Mouse (Mus musculus) myocyte (in vitro differentiated cells): ENCODE measurements at regions not wholly inside any gene's neighbourhood (a gene's known extent, or its start where the extent isn't known, plus 50 kb on each side); places are given as distances from the start of the nearest gene placed in this dataset.
A peak's percentile ranks its signal among the peaks of the same experiment; 100 is the strongest.

Source experiments
- H3K27me3 ChIP-seq: one replicate; pipeline ENCODE4 v1.6.1; 2011; ENCODE audit not compliant: control insufficient read depth, insufficient read depth, insufficient read length
- H3K36me3 ChIP-seq: one replicate; pipeline ENCODE4 v1.6.1; 2011; ENCODE audit not compliant: control insufficient read depth, insufficient read depth
- H3K4me2 ChIP-seq: one replicate; pipeline ENCODE4 v1.6.1; 2011; ENCODE audit warnings: low read depth, control low read depth
- H3K4me3 ChIP-seq: one replicate; pipeline ENCODE4 v1.5.1; 2011; ENCODE audit warnings: mild to moderate bottlenecking, control low read depth, moderate library complexity
- H3K79me2 ChIP-seq: one replicate; pipeline ENCODE4 v1.6.1; 2011; ENCODE audit not compliant: control insufficient read depth, insufficient read depth
- H3ac ChIP-seq: one replicate; pipeline ENCODE4 v1.6.1; 2011; ENCODE audit not compliant: control insufficient read depth, insufficient read length
- CEBPB ChIP-seq: IDR thresholded peaks from 2 replicates; pipeline ENCODE4 v1.6.1; 2011; ENCODE audit warnings: mild to moderate bottlenecking, moderate library complexity; ENCODE audit not compliant: poor library complexity, insufficient read depth, severe bottlenecking
- E2F4 ChIP-seq: IDR thresholded peaks from one replicate; pipeline ENCODE4 v1.6.1; 2011; ENCODE audit warnings: mild to moderate bottlenecking, control low read depth, moderate library complexity; ENCODE audit not compliant: insufficient read depth
- MAX ChIP-seq: IDR thresholded peaks from one replicate; pipeline ENCODE4 v1.6.1; 2011; ENCODE audit warnings: low read depth, mild to moderate bottlenecking, control low read depth
- MYOD1 ChIP-seq, 3 experiments: IDR thresholded peaks; one replicate each; pipeline ENCODE4 v1.6.1; 2011; ENCODE audit warnings: control low read depth in 2 of 3, low read depth in 2 of 3, mild to moderate bottlenecking in 2 of 3, moderate library complexity in 1 of 3; ENCODE audit not compliant: insufficient read length in 2 of 3, control insufficient read depth in 1 of 3
- MYOG ChIP-seq, 3 experiments: IDR thresholded peaks; one replicate each; pipeline ENCODE4 v1.6.1; 2011; ENCODE audit warnings: control low read depth in 2 of 3, low read depth in 2 of 3, mild to moderate bottlenecking in 2 of 3; ENCODE audit not compliant: insufficient read length in 2 of 3, control insufficient read depth in 1 of 3, insufficient read depth in 1 of 3
- POLR2A ChIP-seq: IDR thresholded peaks from one replicate; pipeline ENCODE4 v1.6.1; 2011; ENCODE audit warnings: low read depth, mild to moderate bottlenecking, control low read depth, moderate library complexity; ENCODE audit not compliant: insufficient read length
- POLR2AphosphoS2 ChIP-seq: IDR thresholded peaks from one replicate; pipeline ENCODE4 v1.6.1; 2011; ENCODE audit warnings: low read depth, control low read depth; ENCODE audit not compliant: insufficient read length
- REST ChIP-seq: IDR thresholded peaks from one replicate; pipeline ENCODE4 v1.6.1; 2011; ENCODE audit warnings: mild to moderate bottlenecking, control low read depth, moderate library complexity; ENCODE audit not compliant: insufficient read depth, insufficient read length
- SRF ChIP-seq: IDR thresholded peaks from one replicate; pipeline ENCODE4 v1.6.1; 2011; ENCODE audit warnings: low read depth; ENCODE audit not compliant: control insufficient read depth, insufficient read length
- TCF12 ChIP-seq: IDR thresholded peaks from one replicate; pipeline ENCODE4 v1.6.1; 2011; ENCODE audit warnings: mild to moderate bottlenecking, control low read depth; ENCODE audit not compliant: poor library complexity, insufficient read depth, severe bottlenecking
- USF1 ChIP-seq: IDR thresholded peaks from one replicate; pipeline ENCODE4 v1.6.1; 2011; ENCODE audit warnings: low read depth, mild to moderate bottlenecking, control low read depth, moderate library complexity

GRCm38 (mm10) chr6:31109604-31110003, 150.7 kb upstream of the Klf14 start:
- Histone ChIP-seq H3K4me2 (no peak overlapping the region), H3K79me2 (peaks cover 100% of the 10 kb centered on the region), H3ac (no peak overlapping the region), H3K4me3 (no peak overlapping the region), H3K27me3 (no peaks in the 10 kb centered on the region), H3K36me3 (peaks cover 13% of the 10 kb centered on the region)
- TF ChIP-seq REST (no peak), POLR2AphosphoS2 (peak; percentile 23)

- Histone ChIP-seq H3K36me3 (peaks cover 5% of the 10 kb centered on the region), H3K27me3 (no peaks in the 10 kb centered on the region), H3K79me2 (peaks cover 100% of the 10 kb centered on the region), H3K4me3 (peak overlapping the region; percentile 4), H3ac (no peak overlapping the region), H3K4me2 (peak overlapping the region; percentile 66)
- no peak for TF ChIP-seq TCF12
- TF ChIP-seq MYOG (IDR thresholded peaks at IDR 0.05; ENCODE audit: control insufficient read depth in 1 of 3, insufficient read depth in 1 of 3, insufficient read length in 2 of 3, low read depth in 2 of 3) = no peak
- no peak for TF ChIP-seq SRF
- TF ChIP-seq USF1 = peak; percentile 50
These were observed 153.6 kb upstream of the Klf14 start for GRCm38 (mm10) chr6:31112293-31113077.

GRCm38 (mm10) chr6:31113558-31114326, 154.9 kb upstream of the Klf14 start:
- Histone ChIP-seq H3K79me2 (peaks cover 100% of the 10 kb centered on the region), H3K36me3 (peaks cover 5% of the 10 kb centered on the region), H3K4me2 (peak overlapping the region; percentile 66), H3ac (no peak overlapping the region), H3K27me3 (no peaks in the 10 kb centered on the region), H3K4me3 (peak overlapping the region; percentile 4)
- TF ChIP-seq MYOG (IDR thresholded peaks at IDR 0.05; ENCODE audit: control insufficient read depth in 1 of 3, insufficient read depth in 1 of 3, insufficient read length in 2 of 3, low read depth in 2 of 3) (peak in 1 of 3 experiments; percentile 16), E2F4 (no peak), POLR2A (peak; percentile 76), POLR2AphosphoS2 (peak; percentile 83), MYOD1 (IDR thresholded peaks at IDR 0.05; ENCODE audit: control insufficient read depth in 1 of 3, insufficient read length in 2 of 3, low read depth in 2 of 3) (peak in 1 of 3 experiments; percentile 21)

- H3K4me3 ChIP-seq = peak overlapping the region; percentile 4
- no peak overlapping the region for H3ac ChIP-seq
- TF ChIP-seq CEBPB = no peak
- peak; percentile 85 for TF ChIP-seq USF1
- peak overlapping the region; percentile 66 for H3K4me2 ChIP-seq
- no peaks in the 10 kb centered on the region for H3K27me3 ChIP-seq
- H3K36me3 ChIP-seq = peaks cover 6% of the 10 kb centered on the region
- H3K79me2 ChIP-seq = peaks cover 100% of the 10 kb centered on the region
These were observed 155.8 kb upstream of the Klf14 start for GRCm38 (mm10) chr6:31114336-31115335.

- peaks cover 11% of the 10 kb centered on the region for H3K36me3 ChIP-seq
- no peak overlapping the region for H3K4me3 ChIP-seq
- H3ac ChIP-seq = no peak overlapping the region
- peak overlapping the region; percentile 66 for H3K4me2 ChIP-seq
- TF ChIP-seq MYOG (IDR thresholded peaks at IDR 0.05; ENCODE audit: control insufficient read depth in 1 of 3, insufficient read depth in 1 of 3, insufficient read length in 2 of 3, low read depth in 2 of 3) (no peak), SRF (no peak), MAX (no peak), POLR2AphosphoS2 (no peak), REST (no peak), E2F4 (no peak), POLR2A (no peak)
- H3K27me3 ChIP-seq = no peaks in the 10 kb centered on the region
- peaks cover 100% of the 10 kb centered on the region for H3K79me2 ChIP-seq
These were observed 156.7 kb upstream of the Klf14 start for GRCm38 (mm10) chr6:31115566-31115965.
